Mouse (Mus musculus) kidney, postnatal 14 days (tissue): ENCODE results near the gene Olfr1102.

Experiments
- DNase-seq: peaks from one replicate; pipeline ENCODE4 v3.0.0; 2022; ENCODE audit warnings: mixed read lengths

Olfr1102 gene

DNA sequence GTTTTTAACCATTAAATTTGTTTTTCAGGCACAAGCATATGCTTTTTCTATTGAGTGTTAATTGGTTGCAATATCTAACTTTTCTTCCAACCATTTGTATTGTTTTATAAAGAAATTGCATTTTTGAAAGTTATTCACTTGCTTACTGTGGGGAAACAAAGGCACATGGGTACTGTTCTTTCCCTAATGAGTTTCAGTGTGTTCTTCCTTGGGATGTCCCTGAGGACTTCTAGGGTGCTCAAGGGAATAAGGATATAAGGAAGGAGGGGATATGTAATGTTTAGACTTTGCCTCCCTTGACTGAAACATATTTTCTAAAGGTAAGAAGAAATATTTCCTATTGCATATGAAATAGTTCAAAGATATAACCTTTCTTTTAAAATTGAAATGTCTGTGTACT, at the start of gene Olfr1102:
TSS of gene Olfr1102 (plus strand) at position 301 of the 400 bp plus-strand sequence.
- no peak for DNase-seq

DNA sequence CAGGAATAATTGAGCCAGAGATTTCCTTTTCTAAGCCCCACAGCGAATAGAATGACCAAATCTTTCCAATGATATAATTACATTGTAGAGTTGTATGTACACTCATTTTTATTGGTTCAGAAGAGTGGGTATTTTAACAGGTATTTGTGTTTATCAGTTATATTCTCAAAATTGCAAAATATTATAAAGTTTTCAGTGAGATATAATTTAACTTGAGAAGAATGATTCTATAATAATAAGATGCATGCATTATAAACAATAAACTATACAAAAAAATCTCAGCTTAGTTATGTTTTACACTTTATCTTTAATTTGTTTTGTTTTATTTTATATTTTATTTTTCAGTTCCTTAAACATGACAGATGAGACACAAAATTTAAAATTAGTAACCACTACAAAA, 37.6 kb upstream of the Olfr1102 start, which contains the start of gene Olfr1099:
TSS of gene Olfr1099 (minus strand) at position 101 of the 400 bp plus-strand sequence.
- no peak for DNase-seq

GRCm38 (mm10) chr2:86979854-86980253, 18.3 kb upstream of the Olfr1102 start, which contains the start of gene Olfr1100:
Olfr1100 (minus strand) TSS chr2:86979954.
- DNase-seq = no peak

DNA sequence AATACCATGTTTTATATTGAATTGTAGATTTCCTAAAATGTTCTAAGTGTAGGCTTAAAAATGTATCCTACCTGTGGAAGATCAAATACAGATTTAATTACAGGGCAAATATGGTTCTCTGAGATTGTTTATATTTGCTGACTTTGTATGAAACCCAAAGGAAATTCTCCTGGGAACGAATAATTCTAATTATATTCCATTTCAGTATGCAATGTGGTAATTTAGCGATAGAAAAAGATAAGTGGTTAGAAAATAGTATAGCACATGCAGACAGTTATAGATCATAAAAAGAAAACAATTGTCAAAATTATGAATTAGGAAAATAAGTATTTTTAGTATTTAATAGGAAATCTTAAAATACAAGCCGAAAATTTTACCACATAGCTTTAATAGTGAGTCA, 7.1 kb upstream of the Olfr1102 start, which contains the start of gene Olfr1101:
TSS of gene Olfr1101 (minus strand) at position 101 of the 400 bp plus-strand sequence.
- no peak for DNase-seq

- no peak for DNase-seq
Measured at GRCm38 (mm10) chr2:87026980-87027379, 28.8 kb downstream of the Olfr1102 start, which contains the start of gene Olfr1104. Olfr1104 (minus strand) TSS chr2:87027080.

DNA sequence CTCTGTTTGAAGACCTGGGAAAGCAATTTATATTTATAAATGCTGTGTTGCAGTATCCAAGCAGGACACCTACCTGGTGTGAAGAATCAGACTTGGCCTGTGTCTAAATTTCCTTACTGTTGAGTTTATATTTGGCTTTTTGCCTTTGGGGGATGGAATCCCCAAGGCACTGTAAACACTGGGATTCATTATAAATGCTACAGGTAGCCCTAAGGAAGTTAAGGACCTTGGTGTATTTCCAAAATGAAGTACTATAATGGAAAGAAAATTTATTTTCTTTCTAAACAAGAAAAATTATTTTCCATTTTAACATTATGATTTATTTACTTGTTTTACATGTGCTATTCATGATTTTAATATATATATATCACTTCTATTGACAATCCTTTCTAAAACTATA, 38.2 kb downstream of the Olfr1102 start, which contains the start of gene Olfr1105:
TSS of gene Olfr1105 (minus strand) at position 101 of the 400 bp plus-strand sequence.
- no peak for DNase-seq

- no peak for DNase-seq
Measured at GRCm38 (mm10) chr2:87052173-87052572, 54.0 kb downstream of the Olfr1102 start, which contains the start of gene Olfr1106. Olfr1106 (minus strand) TSS chr2:87052273.
